Mouse (Mus musculus) stomach, embryonic 14.5 days (tissue): ENCODE data around the gene Gltpd2. TPM values are rescaled to one million over a fixed set of nuclear protein-coding genes. Genes with fewer than 3 reads are reported as not detected.

Experiments used
- ATAC-seq: fragments of 200-750 bp; cut with Nextera tagmentation; 2 replicates; pipeline ENCODE4 v1.8.0; 2017; ENCODE audit warnings: low read depth, moderate TSS enrichment; ENCODE audit not compliant: insufficient number of reproducible peaks, insufficient read depth, low FRiP score
- H3K27ac ChIP-seq: fragments of 300-500 bp; sonication (generic); 2 replicates; pipeline ENCODE4 v1.5.1; 2014; ENCODE audit warnings: mild to moderate bottlenecking, low read length, moderate library complexity, mixed read lengths
- H3K27me3 ChIP-seq: fragments of 300-500 bp; sonication (generic); 2 replicates; pipeline ENCODE4 v1.6.1; 2014; ENCODE audit warnings: low read length, control low read depth, mixed read lengths; ENCODE audit not compliant: control insufficient read depth, insufficient read depth
- H3K36me3 ChIP-seq: fragments of 300-500 bp; sonication (generic); 2 replicates; pipeline ENCODE4 v1.6.1; 2014; ENCODE audit warnings: mild to moderate bottlenecking, control low read depth, low read length, moderate library complexity, mixed read lengths; ENCODE audit not compliant: control insufficient read depth, insufficient read depth
- H3K4me1 ChIP-seq: fragments of 300-500 bp; sonication (generic); 2 replicates; pipeline ENCODE4 v1.6.1; 2014; ENCODE audit warnings: low read length, control low read depth, mixed read lengths; ENCODE audit not compliant: control insufficient read depth, insufficient read depth
- H3K4me2 ChIP-seq: fragments of 300-500 bp; sonication (generic); replicated peaks from 2 replicates; pipeline ENCODE4 v1.6.1; 2014; ENCODE audit warnings: low read depth, low read length, control low read depth
- H3K4me3 ChIP-seq: fragments of 300-500 bp; sonication (generic); 2 replicates; pipeline ENCODE4 v1.5.1; 2014; ENCODE audit warnings: low read depth, low read length, control low read depth
- H3K9ac ChIP-seq: fragments of 300-500 bp; sonication (generic); replicated peaks from 2 replicates; pipeline ENCODE4 v1.6.1; 2014; ENCODE audit warnings: low read depth, mild to moderate bottlenecking, control low read depth, low read length, moderate library complexity, mixed read lengths
- H3K9me3 ChIP-seq: fragments of 300-500 bp; sonication (generic); 2 replicates; pipeline ENCODE4 v1.6.1; 2016; ENCODE audit warnings: low read depth, low read length, control low read depth; ENCODE audit not compliant: control insufficient read depth
- WGBS: fragments of 180-500 bp; shearing (Covaris S2); extraction: QIAGEN DNeasy Blood & Tissue Kit; methylation state at CpG from one replicate; pipeline ENCODE4 v1.1.7; 2014; 5-methylcytosine and 5-hydroxymethylcytosine counted together
- polyA plus RNA-seq: library from polyadenylated mRNA; unstranded; fragments of >200 nt; fragmentation: Nextera tagmentation; extraction: Ambion mirVana; gene quantifications from 2 replicates; pipeline ENCODE4 v1.2.1, GENCODE M21; 2014

Gltpd2 gene
- polyA plus RNA-seq, 1 experiment from 2014 or later: 0.81 TPM

- Histone ChIP-seq H3K27me3 (no peaks in the 10 kb centered on the region), H3K4me2 (peak within 1 kb of the TSS; percentile 67), H3K4me3 (peak within 1 kb of the TSS; percentile 58), H3K36me3 (no peaks in the 10 kb centered on the region), H3K9ac (peak within 1 kb of the TSS; percentile 61), H3K27ac (peak within 1 kb of the TSS; percentile 58; the same call in 1 of the 2 replicates), H3K4me1 (peaks cover 3% of the 10 kb centered on the region; the same call in 1 of the 2 replicates), H3K9me3 (no peaks in the 10 kb centered on the region)
- 1% methylated on average over 65 of the region's 65 CpGs for WGBS
- ATAC-seq: peak; percentile 94
These were observed 21.0 kb downstream of the Gltpd2 start, which contains the start of gene Pld2 for GRCm38 (mm10) chr11:70539877-70540587. TSS of gene Pld2 (plus strand) at chr11:70540064.

- Histone ChIP-seq H3K4me2 (peak overlapping the region; percentile 67), H3K9ac (no peak overlapping the region), H3K36me3 (no peaks in the 10 kb centered on the region), H3K27ac (no peak overlapping the region), H3K4me3 (peak overlapping the region; percentile 58), H3K27me3 (no peaks in the 10 kb centered on the region), H3K9me3 (no peaks in the 10 kb centered on the region), H3K4me1 (peaks cover 3% of the 10 kb centered on the region; the same call in 1 of the 2 replicates)
- WGBS: 84% methylated on average over 7 of the region's 7 CpGs
- no peak for ATAC-seq
These were observed 21.9 kb downstream of the Gltpd2 start for GRCm38 (mm10) chr11:70540928-70541327.

- peaks cover 3% of the 10 kb centered on the region; the same call in 1 of the 2 replicates for H3K4me1 ChIP-seq
- WGBS: 75% methylated on average over 5 of the region's 5 CpGs
- ATAC-seq: no peak
- no peaks in the 10 kb centered on the region for H3K36me3 ChIP-seq
- no peak overlapping the region for H3K9ac ChIP-seq
- H3K9me3 ChIP-seq: no peaks in the 10 kb centered on the region
- no peaks in the 10 kb centered on the region for H3K27me3 ChIP-seq
- no peak overlapping the region for H3K27ac ChIP-seq
- no peak overlapping the region for H3K4me3 ChIP-seq
- H3K4me2 ChIP-seq: no peak overlapping the region
These were observed 22.4 kb downstream of the Gltpd2 start for GRCm38 (mm10) chr11:70541415-70541814.

GRCm38 (mm10) chr11:70544496-70544895, 25.5 kb downstream of the Gltpd2 start:
- WGBS: 58% methylated on average over 7 of the region's 7 CpGs
- Histone ChIP-seq H3K27me3 (no peaks in the 10 kb centered on the region), H3K9me3 (no peaks in the 10 kb centered on the region), H3K9ac (no peak overlapping the region), H3K4me1 (no peaks in the 10 kb centered on the region; the same call in 1 of the 2 replicates), H3K27ac (no peak overlapping the region), H3K4me3 (no peak overlapping the region), H3K36me3 (no peaks in the 10 kb centered on the region), H3K4me2 (no peak overlapping the region)
- ATAC-seq: no peak

GRCm38 (mm10) chr11:70551526-70551925, 32.5 kb downstream of the Gltpd2 start:
- ATAC-seq: no peak
- Histone ChIP-seq H3K9ac (no peak overlapping the region), H3K36me3 (no peaks in the 10 kb centered on the region), H3K4me1 (no peaks in the 10 kb centered on the region), H3K4me3 (no peak overlapping the region), H3K27me3 (no peaks in the 10 kb centered on the region), H3K4me2 (no peak overlapping the region), H3K27ac (no peak overlapping the region), H3K9me3 (no peaks in the 10 kb centered on the region)
- 88% methylated on average over 8 of the region's 8 CpGs for WGBS

GRCm38 (mm10) chr11:70553940-70554339, 34.9 kb downstream of the Gltpd2 start:
- H3K4me3 ChIP-seq: no peak overlapping the region
- no peaks in the 10 kb centered on the region for H3K27me3 ChIP-seq
- no peak for ATAC-seq
- H3K4me1 ChIP-seq: no peaks in the 10 kb centered on the region
- no peaks in the 10 kb centered on the region for H3K36me3 ChIP-seq
- H3K4me2 ChIP-seq: no peak overlapping the region
- 18% methylated on average over 7 of the region's 7 CpGs for WGBS
- H3K9ac ChIP-seq: no peak overlapping the region
- no peak overlapping the region for H3K27ac ChIP-seq
- no peaks in the 10 kb centered on the region for H3K9me3 ChIP-seq

- Histone ChIP-seq H3K9ac (no peak overlapping the region), H3K4me1 (no peaks in the 10 kb centered on the region), H3K27ac (no peak overlapping the region), H3K4me2 (no peak overlapping the region), H3K9me3 (no peaks in the 10 kb centered on the region), H3K36me3 (no peaks in the 10 kb centered on the region), H3K27me3 (no peaks in the 10 kb centered on the region), H3K4me3 (no peak overlapping the region)
- WGBS: 93% methylated on average over 9 of the region's 9 CpGs
- ATAC-seq: no peak
These were observed 38.5 kb downstream of the Gltpd2 start for GRCm38 (mm10) chr11:70557545-70557944.

GRCm38 (mm10) chr11:70561937-70562286, 42.9 kb downstream of the Gltpd2 start:
- no peaks in the 10 kb centered on the region for H3K36me3 ChIP-seq
- peaks cover 8% of the 10 kb centered on the region; the same call in 1 of the 2 replicates for H3K4me1 ChIP-seq
- H3K9me3 ChIP-seq: no peaks in the 10 kb centered on the region
- peak overlapping the region; percentile 66; the same call in 1 of the 2 replicates for H3K27ac ChIP-seq
- 0 out of 2 replicates have a peak overlapping the region, but pooled peaks have one; percentile 83 for H3K9ac ChIP-seq
- WGBS: 2% methylated on average over 2 of the region's 2 CpGs
- H3K27me3 ChIP-seq: no peaks in the 10 kb centered on the region
- peak overlapping the region; percentile 82 for H3K4me2 ChIP-seq
- no peak for ATAC-seq
- peak overlapping the region; percentile 91 for H3K4me3 ChIP-seq
